Mouse (Mus musculus): Measurements from ENCODE around the gene Sorcs3. TPM values are rescaled to one million over a fixed set of nuclear protein-coding genes. Genes with fewer than 3 reads are reported as not detected.

Sorcs3 gene
- polyA plus RNA-seq, 1 experiment, result 0.01 TPM

DNA sequence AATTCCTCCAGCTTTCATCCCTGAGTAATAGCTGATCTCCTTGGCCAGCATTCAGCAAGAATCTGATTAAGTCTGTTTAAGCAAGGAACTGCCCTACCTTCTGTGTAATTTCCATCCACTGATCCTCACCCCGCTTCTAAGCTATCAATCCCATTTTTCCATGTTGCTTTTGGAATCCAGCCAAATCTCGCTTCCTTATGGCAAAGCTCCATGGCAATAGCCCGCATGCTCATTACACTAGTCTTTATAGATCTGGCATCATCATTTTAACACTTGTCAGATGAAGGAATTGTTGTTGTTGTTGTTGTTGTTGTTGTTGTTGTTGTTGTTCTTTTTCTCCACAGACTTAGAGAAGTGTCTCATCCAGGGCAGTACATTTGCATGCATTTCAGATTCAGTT, 277.1 kb downstream of the Sorcs3 start:
- H3ac ChIP-seq (ENCODE audit: control insufficient read depth, insufficient read length, low read depth), result no peak overlapping the region

DNA sequence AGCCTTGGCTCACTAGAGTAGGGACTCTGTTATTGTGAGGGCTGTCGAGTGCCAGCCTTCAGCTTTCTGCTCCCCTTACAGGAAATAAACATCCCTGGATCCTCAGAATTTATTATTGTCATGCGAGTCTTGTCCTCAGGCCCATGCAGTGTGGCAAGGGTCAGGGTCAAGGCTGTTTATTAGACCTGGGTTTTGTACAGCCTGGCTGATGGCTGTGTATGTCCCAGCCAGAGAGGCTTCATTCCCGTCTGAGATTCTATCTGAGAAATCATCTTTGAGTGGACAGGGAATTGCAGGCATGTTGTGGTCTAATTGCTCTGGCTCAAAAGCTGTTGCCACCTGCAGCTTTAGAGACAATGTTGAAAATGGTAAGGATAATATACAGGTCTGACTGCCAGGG, 285.3 kb downstream of the Sorcs3 start:
- Histone ChIP-seq H3K36me3 (ENCODE audit: control insufficient read depth, insufficient read depth) (no peaks in the 10 kb centered on the region), H3K27me3 (ENCODE audit: control insufficient read depth, insufficient read depth, insufficient read length) (no peaks in the 10 kb centered on the region), H3K4me3 (ENCODE audit: insufficient read depth, poor library complexity, severe bottlenecking) (no peak overlapping the region), H3K79me2 (ENCODE audit: control insufficient read depth, insufficient read depth) (no peaks in the 10 kb centered on the region), H3ac (ENCODE audit: control insufficient read depth, insufficient read length, low read depth) (no peak overlapping the region), H3K79me3 (ENCODE audit: low read depth) (no peaks in the 10 kb centered on the region)
- no peak for TF ChIP-seq FOSL1 (IDR thresholded peaks at IDR 0.05; ENCODE audit: insufficient read depth, low read length, poor library complexity, severe bottlenecking)
- TF ChIP-seq CTCF (IDR thresholded peaks at IDR 0.05; ENCODE audit: control insufficient read depth, insufficient read depth, insufficient read length), result no peak
- no peak for TF ChIP-seq CEBPB (IDR thresholded peaks at IDR 0.05; ENCODE audit: low read depth)
- no peak for TF ChIP-seq MYOD1 (IDR thresholded peaks at IDR 0.05; ENCODE audit: control insufficient read depth, insufficient read length, low read depth)

More for the DNA sequence above, 277.1 kb downstream of the Sorcs3 start:
- Histone ChIP-seq H3K36me3 (ENCODE audit: control insufficient read depth, insufficient read depth) (no peaks in the 10 kb centered on the region), H3K79me2 (ENCODE audit: control insufficient read depth, insufficient read depth) (no peaks in the 10 kb centered on the region), H3K27me3 (ENCODE audit: control insufficient read depth, insufficient read depth, insufficient read length) (no peaks in the 10 kb centered on the region), H3K4me3 (ENCODE audit: insufficient read depth, poor library complexity, severe bottlenecking) (no peak overlapping the region), H3K79me3 (ENCODE audit: low read depth) (no peaks in the 10 kb centered on the region)
- no peak for TF ChIP-seq CEBPB (IDR thresholded peaks at IDR 0.05; ENCODE audit: low read depth)
- TF ChIP-seq MAX (IDR thresholded peaks at IDR 0.05), result no peak
- no peak for TF ChIP-seq MYOG (IDR thresholded peaks at IDR 0.05; ENCODE audit: control insufficient read depth, extremely low read depth, insufficient read length)
- TF ChIP-seq FOSL1 (IDR thresholded peaks at IDR 0.05; ENCODE audit: insufficient read depth, low read length, poor library complexity, severe bottlenecking), result no peak
- TF ChIP-seq MYOD1 (IDR thresholded peaks at IDR 0.05; ENCODE audit: control insufficient read depth, insufficient read length, low read depth), result no peak
- no peak for TF ChIP-seq USF1 (IDR thresholded peaks at IDR 0.05; ENCODE audit: low read depth)
- TF ChIP-seq CTCF (IDR thresholded peaks at IDR 0.05; ENCODE audit: control insufficient read depth, insufficient read depth, insufficient read length), result no peak

- TF ChIP-seq CEBPB (IDR thresholded peaks at IDR 0.05; ENCODE audit: low read depth), result no peak
- no peak for TF ChIP-seq MAX (IDR thresholded peaks at IDR 0.05)
- TF ChIP-seq CTCF (IDR thresholded peaks at IDR 0.05; ENCODE audit: control insufficient read depth, insufficient read depth, insufficient read length), result no peak
- no peak for TF ChIP-seq FOSL1 (IDR thresholded peaks at IDR 0.05; ENCODE audit: insufficient read depth, low read length, poor library complexity, severe bottlenecking)
- no peak for TF ChIP-seq MYOD1 (IDR thresholded peaks at IDR 0.05; ENCODE audit: control insufficient read depth, insufficient read length, low read depth)
- no peak for TF ChIP-seq USF1 (IDR thresholded peaks at IDR 0.05; ENCODE audit: low read depth)
- no peak for TF ChIP-seq MYOG (IDR thresholded peaks at IDR 0.05; ENCODE audit: control insufficient read depth, extremely low read depth, insufficient read length)
- Histone ChIP-seq H3K79me3 (ENCODE audit: low read depth) (no peaks in the 10 kb centered on the region), H3K79me2 (ENCODE audit: control insufficient read depth, insufficient read depth) (no peaks in the 10 kb centered on the region), H3K27me3 (ENCODE audit: control insufficient read depth, insufficient read depth, insufficient read length) (no peaks in the 10 kb centered on the region), H3K36me3 (ENCODE audit: control insufficient read depth, insufficient read depth) (no peaks in the 10 kb centered on the region), H3K4me3 (ENCODE audit: insufficient read depth, poor library complexity, severe bottlenecking) (no peak overlapping the region), H3ac (ENCODE audit: control insufficient read depth, insufficient read length, low read depth) (no peak overlapping the region)
Measured at GRCm38 (mm10) chr19:48503896-48504620, 298.2 kb downstream of the Sorcs3 start.

GRCm38 (mm10) chr19:48523803-48524202, 318.0 kb downstream of the Sorcs3 start:
- no peak overlapping the region for H3ac ChIP-seq (ENCODE audit: control insufficient read depth, insufficient read length, low read depth)
- no peaks in the 10 kb centered on the region for H3K27me3 ChIP-seq (ENCODE audit: control insufficient read depth, insufficient read depth, insufficient read length)

GRCm38 (mm10) chr19:48524527-48525214, 318.8 kb downstream of the Sorcs3 start:
- H3K79me3 ChIP-seq (ENCODE audit: low read depth), result no peaks in the 10 kb centered on the region
- no peak overlapping the region for H3K4me3 ChIP-seq (ENCODE audit: insufficient read depth, poor library complexity, severe bottlenecking)
- no peaks in the 10 kb centered on the region for H3K79me2 ChIP-seq (ENCODE audit: control insufficient read depth, insufficient read depth)
- no peaks in the 10 kb centered on the region for H3K36me3 ChIP-seq (ENCODE audit: control insufficient read depth, insufficient read depth)
- no peak overlapping the region for H3ac ChIP-seq (ENCODE audit: control insufficient read depth, insufficient read length, low read depth)
- H3K27me3 ChIP-seq (ENCODE audit: control insufficient read depth, insufficient read depth, insufficient read length), result no peaks in the 10 kb centered on the region
- TF ChIP-seq USF1 (IDR thresholded peaks at IDR 0.05; ENCODE audit: low read depth) (no peak), MYOD1 (IDR thresholded peaks at IDR 0.05; ENCODE audit: control insufficient read depth, insufficient read length, low read depth) (no peak), CEBPB (IDR thresholded peaks at IDR 0.05; ENCODE audit: low read depth) (no peak), MYOG (IDR thresholded peaks at IDR 0.05; ENCODE audit: control insufficient read depth, extremely low read depth, insufficient read length) (no peak), CTCF (IDR thresholded peaks at IDR 0.05; ENCODE audit: control insufficient read depth, insufficient read depth, insufficient read length) (no peak), FOSL1 (IDR thresholded peaks at IDR 0.05; ENCODE audit: insufficient read depth, low read length, poor library complexity, severe bottlenecking) (no peak), MAX (IDR thresholded peaks at IDR 0.05) (no peak)

More at GRCm38 (mm10) chr19:48523803-48524202, 318.0 kb downstream of the Sorcs3 start:
- Histone ChIP-seq H3K79me2 (ENCODE audit: control insufficient read depth, insufficient read depth) (no peaks in the 10 kb centered on the region), H3K4me3 (ENCODE audit: insufficient read depth, poor library complexity, severe bottlenecking) (no peak overlapping the region), H3K36me3 (ENCODE audit: control insufficient read depth, insufficient read depth) (no peaks in the 10 kb centered on the region), H3K79me3 (ENCODE audit: low read depth) (no peaks in the 10 kb centered on the region)
- TF ChIP-seq USF1 (IDR thresholded peaks at IDR 0.05; ENCODE audit: low read depth) (no peak), MYOG (IDR thresholded peaks at IDR 0.05; ENCODE audit: control insufficient read depth, extremely low read depth, insufficient read length) (no peak), FOSL1 (IDR thresholded peaks at IDR 0.05; ENCODE audit: insufficient read depth, low read length, poor library complexity, severe bottlenecking) (no peak), MAX (IDR thresholded peaks at IDR 0.05) (no peak), MYOD1 (IDR thresholded peaks at IDR 0.05; ENCODE audit: control insufficient read depth, insufficient read length, low read depth) (no peak), CEBPB (IDR thresholded peaks at IDR 0.05; ENCODE audit: low read depth) (no peak), CTCF (IDR thresholded peaks at IDR 0.05; ENCODE audit: control insufficient read depth, insufficient read depth, insufficient read length) (no peak)
